ENCODE assay signal across 30 mouse cellular contexts in genomic region chr17:57019693-57020092, GRCm38 (mm10). TPM values are rescaled to one million over a fixed set of nuclear protein-coding genes. Genes with fewer than 3 reads are reported as not detected.
DNase-seq lines count a peak whose midpoint lies in the region; ATAC-seq and TF ChIP-seq lines count a peak whose summit lies in the region.
"Had no signal": no experiment of that assay in that cellular context is flagged by ENCODE, and none has a peak within 500 bp of the region (broad histone marks: within the 10 kb centered on the region; RNA-seq: fewer than 3 reads in every experiment).

No protein-coding gene starts in this region.

- no peak overlapping the region for H3K9ac ChIP-seq in CH12.LX (ENCODE audit: insufficient read depth, low read depth)
- 0 out of 2 replicates have a peak overlapping the region, but pooled peaks have one; percentile 4 for H3K9ac ChIP-seq in liver, embryonic 16.5 days (ENCODE audit: low read depth, low read length)
- H3K9ac ChIP-seq: forebrain, embryonic 13.5 days; heart, embryonic 15.5 days; hindbrain, embryonic 14.5 days; kidney, embryonic 15.5 days; midbrain, embryonic 12.5 days; neural tube, embryonic 15.5 days had no signal

- DNase-seq in CH12.LX (ENCODE audit: extremely low read depth) (no peak), liver (peak; percentile 65)
- peak; percentile 74 for DNase-seq in c-Kit-positive CD71-positive TER-119-negative erythroid progenitor cells, embryonic 14.5 days (ENCODE audit: low read depth)
- DNase-seq in gastrocnemius, adult 18-20 months (ENCODE audit: low spot score) = no peak
- no peak for DNase-seq in layer of hippocampus, postnatal 36 days
- DNase-seq: adrenal gland, postnatal 25 days; cerebellum, adult 11 months; cerebellum, adult 9-11 months; gastrocnemius, adult 2 months; heart, postnatal 4 days; kidney, postnatal 4 days; lung, postnatal 10 days; right cerebral cortex, adult 18-20 months; right cerebral cortex, postnatal 4 days had no signal

- H3K27me3 ChIP-seq in CH12.LX (replicated peaks) = no peaks in the 10 kb centered on the region
- H3K27me3 ChIP-seq in liver, embryonic 16.5 days (ENCODE audit: control insufficient read depth, insufficient read depth, low read depth, low read length) = no peaks in the 10 kb centered on the region
- H3K27me3 ChIP-seq: forebrain, embryonic 13.5 days; heart, embryonic 15.5 days; kidney, embryonic 15.5 days; midbrain, embryonic 12.5 days; neural tube, embryonic 15.5 days had no signal

- peaks cover 44 to 55% of the 10 kb centered on the region in 2 experiments for H3K36me3 ChIP-seq in CH12.LX (replicated peaks in 1 of 2; ENCODE audit: control insufficient read depth in 1 of 2, insufficient read depth in 1 of 2, low read length in 1 of 2)
- peaks cover 32% of the 10 kb centered on the region for H3K36me3 ChIP-seq in liver, embryonic 16.5 days (ENCODE audit: control insufficient read depth, insufficient read depth)

- H3K9me3 ChIP-seq in CH12.LX (replicated peaks; ENCODE audit: low read length) = no peaks in the 10 kb centered on the region
- H3K9me3 ChIP-seq in liver, embryonic 16.5 days (replicated peaks; ENCODE audit: control insufficient read depth, low read length) = no peaks in the 10 kb centered on the region
- H3K9me3 ChIP-seq: embryonic facial prominence, embryonic 10.5 days; forebrain, embryonic 13.5 days; heart, embryonic 15.5 days; kidney, embryonic 15.5 days; limb, embryonic 10.5 days; midbrain, embryonic 12.5 days; neural tube, embryonic 15.5 days had no signal

- H3K4me2 ChIP-seq in CH12.LX (ENCODE audit: insufficient read depth, low read depth, poor library complexity, severe bottlenecking) = no peak overlapping the region
- H3K4me2 ChIP-seq in liver, embryonic 16.5 days (ENCODE audit: low read depth, low read length) = 0 out of 2 replicates have a peak overlapping the region, but pooled peaks have one; percentile 7
- H3K4me2 ChIP-seq: forebrain, embryonic 13.5 days; heart, embryonic 15.5 days; hindbrain, embryonic 14.5 days; kidney, embryonic 15.5 days; midbrain, embryonic 12.5 days; neural tube, embryonic 15.5 days had no signal

- no peak for TF ChIP-seq CTCF in CH12.LX (conservative IDR thresholded peaks at IDR 0.05 in 1 of 2, IDR thresholded peaks at IDR 0.05 in 1 of 2; ENCODE audit: low read depth in 2 of 2, low read length in 2 of 2)

- TF ChIP-seq EP300 in CH12.LX (IDR thresholded peaks at IDR 0.05; ENCODE audit: low read length) = no peak

- peaks cover 0 to 10% of the 10 kb centered on the region in 2 experiments; a peak in 2 of 4 replicates for H3K4me1 ChIP-seq in CH12.LX (ENCODE audit: control insufficient read depth in 1 of 2, insufficient read depth in 2 of 2)
- peaks cover 34% of the 10 kb centered on the region for H3K4me1 ChIP-seq in liver, embryonic 16.5 days (ENCODE audit: control insufficient read depth, low read depth, low read length)
- H3K4me1 ChIP-seq: embryonic facial prominence, embryonic 10.5 days; forebrain, embryonic 13.5 days; heart, embryonic 15.5 days; kidney, embryonic 15.5 days; limb, embryonic 10.5 days; midbrain, embryonic 12.5 days; neural tube, embryonic 15.5 days had no signal

- no peak overlapping the region for H3K4me3 ChIP-seq in CH12.LX (replicated peaks in 1 of 3; ENCODE audit: low read depth in 2 of 3, low read length in 2 of 3, poor library complexity in 1 of 3)
- H3K4me3 ChIP-seq in liver, embryonic 16.5 days (ENCODE audit: low read depth, low read length) = no peak overlapping the region
- H3K4me3 ChIP-seq: embryonic facial prominence, embryonic 10.5 days; forebrain, embryonic 13.5 days; gastrocnemius, adult 2 months; heart, embryonic 15.5 days; kidney, embryonic 15.5 days; limb, embryonic 10.5 days; midbrain, embryonic 12.5 days; neural tube, embryonic 15.5 days had no signal

- TF ChIP-seq POLR2A in CH12.LX (IDR thresholded peaks at IDR 0.05; ENCODE audit: low read depth, low read length) = peak; percentile 6; the same call in 1 of the 2 replicates

- H3K79me2 ChIP-seq in CH12.LX (replicated peaks; ENCODE audit: control insufficient read depth, extremely low read depth, insufficient read depth, poor library complexity, severe bottlenecking) = no peaks in the 10 kb centered on the region

- WGBS in liver, embryonic 16.5 days (ENCODE audit: insufficient replicate concordance) = 28% methylated on average over 2 of the region's 2 CpGs

- dilution Hi-C loops in CH12.LX (cut with MboI; ENCODE audit: extremely low pct_ligation_motif_present, extremely low pct_unique_long_range_greater_than_20kb, low sequenced_read_pairs) = no loop called here

- ATAC-seq in liver, embryonic 16.5 days (ENCODE audit: low read depth) = peak; percentile 82
- no peak for ATAC-seq in inflammation-experienced regulatory T-cells, adult 6 months
- ATAC-seq: forebrain, embryonic 13.5 days; intestine, embryonic 16.5 days had no signal

- H3K27ac ChIP-seq in CH12.LX (ENCODE audit: insufficient read depth, low read depth) = no peak overlapping the region
- peak overlapping the region; percentile 51 for H3K27ac ChIP-seq in liver, embryonic 16.5 days (ENCODE audit: low read length)
- H3K27ac ChIP-seq: embryonic facial prominence, embryonic 10.5 days; forebrain, embryonic 13.5 days; gastrocnemius, adult 2 months; heart, embryonic 15.5 days; hindbrain, embryonic 14.5 days; kidney, embryonic 15.5 days; limb, embryonic 10.5 days; midbrain, embryonic 12.5 days; neural tube, embryonic 15.5 days had no signal

- TF ChIP-seq RAD21 in CH12.LX (IDR thresholded peaks at IDR 0.05; ENCODE audit: low read depth, low read length) = no peak

- in situ Hi-C loops in CH12.LX (cut with MboI; ENCODE audit: low pct_ligation_motif_present, low pct_unique_long_range_greater_than_20kb, low sequenced_read_pairs) = no loop called here

TF ChIP-seq in CH12.LX, 34 proteins besides CTCF, POLR2A, EP300 and RAD21:
- no peak for TF ChIP-seq BHLHE40 (IDR thresholded peaks at IDR 0.05; ENCODE audit: low read depth, low read length)
- no peak for TF ChIP-seq ELF1 (IDR thresholded peaks at IDR 0.05; ENCODE audit: low read depth, low read length)
- peak; percentile 68; the same call in 1 of the 2 replicates for TF ChIP-seq POLR2AphosphoS2 (IDR thresholded peaks at IDR 0.05; ENCODE audit: low read depth, low read length)
- no peak for TF ChIP-seq ETS1 (conservative IDR thresholded peaks at IDR 0.05; ENCODE audit: low read depth, low read length)
- TF ChIP-seq ZC3H11A (IDR thresholded peaks at IDR 0.05; ENCODE audit: low read depth, low read length) = no peak
- no peak for TF ChIP-seq SMC3 (IDR thresholded peaks at IDR 0.05; ENCODE audit: low read depth, low read length)
- TF ChIP-seq KAT2A (IDR thresholded peaks at IDR 0.05; ENCODE audit: insufficient replicate concordance, low read length) = no peak
- no peak for TF ChIP-seq NELFE (IDR thresholded peaks at IDR 0.05; ENCODE audit: low read depth, low read length)
- no peak for TF ChIP-seq JUND (conservative IDR thresholded peaks at IDR 0.05; ENCODE audit: low read depth, low read length)

RNA-seq across cellular contexts. Expression of gene Gm17949, which starts 8.4 kb away (rescaled TPM):
- 0.13 TPM in 1 of 2 replicates, not detected in the other for total RNA-seq in CH12.LX (2012; rRNA removed)
- total RNA-seq in CH12.LX (2014; rRNA removed) = not detected in 2 replicates
- not detected in 2 replicates for polyA plus RNA-seq in CH12.LX (2012; ENCODE audit: insufficient read length, low read depth)
- 0.13 and 0.21 TPM in 2 replicates for polyA plus RNA-seq in liver, embryonic 16.5 days (2015; fragmentation: Nextera tagmentation; extraction: Ambion mirVana)
- not detected for total RNA-seq in gastrocnemius, adult 18-20 months (2021)
- 1 to 10 TPM in 1 of 3 experiments, under 1 TPM in 2; 0.51 to 1.7 (median 0.67) TPM for polyA plus RNA-seq in inflammation-experienced regulatory T-cells, adult 6 months (2017; shearing (Covaris generic))
- under 1 TPM in 1 of 2 experiments, not detected in 1; 0.30 TPM for total RNA-seq in layer of hippocampus, postnatal 36 days (2021)
- total RNA-seq: gastrocnemius, adult 2 months; gastrocnemius, postnatal 4 days; heart, postnatal 4 days; liver, adult 2 months had no signal
- polyA plus RNA-seq: cortical plate, adult 2 months; liver, adult 2 months had no signal

RNA-seq across cellular contexts. Expression of gene Gtf2f1, which starts 8.6 kb away (rescaled TPM):
- total RNA-seq in CH12.LX (2012; rRNA removed) (80.4 and 97.6 TPM in 2 replicates), CH12.LX (2014; rRNA removed) (50.5 and 54.2 TPM in 2 replicates)
- polyA plus RNA-seq in CH12.LX (2012; ENCODE audit: insufficient read length, low read depth) = 109 and 148 TPM in 2 replicates
- polyA plus RNA-seq in liver, embryonic 16.5 days (2015; fragmentation: Nextera tagmentation; extraction: Ambion mirVana) = 45.4 and 47.0 TPM in 2 replicates
- total RNA-seq in gastrocnemius, adult 18-20 months (2021) = 10 to 100 TPM; 17.1 to 19.0 TPM
- polyA plus RNA-seq in inflammation-experienced regulatory T-cells, adult 6 months (2017; shearing (Covaris generic)) = 10 to 100 TPM; 66.8 to 86.1 (median 78.3) TPM
- 10 to 100 TPM; 54.5 to 59.1 TPM for total RNA-seq in layer of hippocampus, postnatal 36 days (2021)

RNA-seq across cellular contexts. Expression of gene Khsrp, which starts 11.6 kb away (rescaled TPM):
- total RNA-seq in CH12.LX (2012; rRNA removed) (98.7 and 102 TPM in 2 replicates), CH12.LX (2014; rRNA removed) (23.5 and 25.1 TPM in 2 replicates)
- polyA plus RNA-seq in CH12.LX (2012; ENCODE audit: insufficient read length, low read depth) = 97.5 and 106 TPM in 2 replicates
- polyA plus RNA-seq in liver, embryonic 16.5 days (2015; fragmentation: Nextera tagmentation; extraction: Ambion mirVana) = 9.6 and 11.1 TPM in 2 replicates
- total RNA-seq in gastrocnemius, adult 18-20 months (2021) = 10 to 100 TPM; 25.9 to 27.4 TPM
- polyA plus RNA-seq in inflammation-experienced regulatory T-cells, adult 6 months (2017; shearing (Covaris generic)) = 10 to 100 TPM; 17.4 to 36.4 (median 31.4) TPM
- 100 to 1,000 TPM; 111 to 121 TPM for total RNA-seq in layer of hippocampus, postnatal 36 days (2021)

RNA-seq across cellular contexts. Expression of gene Pspn, which starts 19.9 kb away (rescaled TPM):
- total RNA-seq in CH12.LX (2012; rRNA removed) = 0.34 TPM in 1 of 2 replicates, not detected in the other
- not detected in 2 replicates for total RNA-seq in CH12.LX (2014; rRNA removed)
- polyA plus RNA-seq in CH12.LX (2012; ENCODE audit: insufficient read length, low read depth) = 0.69 TPM in 1 of 2 replicates, not detected in the other
- not detected in 2 replicates for polyA plus RNA-seq in liver, embryonic 16.5 days (2015; fragmentation: Nextera tagmentation; extraction: Ambion mirVana)
- not detected for total RNA-seq in gastrocnemius, adult 18-20 months (2021)
- 1 to 10 TPM in 1 of 3 experiments, under 1 TPM in 1, not detected in 1; 0.82 to 1.5 TPM for polyA plus RNA-seq in inflammation-experienced regulatory T-cells, adult 6 months (2017; shearing (Covaris generic))
- not detected for total RNA-seq in layer of hippocampus, postnatal 36 days (2021)
- total RNA-seq: gastrocnemius, adult 2 months; gastrocnemius, postnatal 4 days; heart, postnatal 4 days; left cerebral cortex, adult 8-10 months; liver, adult 2 months had no signal
- polyA plus RNA-seq: cortical plate, adult 2 months; forebrain, embryonic 13.5 days; heart, embryonic 15.5 days; intestine, embryonic 16.5 days; limb, embryonic 10.5 days; liver, adult 2 months had no signal

RNA-seq across cellular contexts. Expression of gene Slc25a41, which starts 21.8 kb away (rescaled TPM):
- total RNA-seq in CH12.LX (2012; rRNA removed) (not detected in 2 replicates), CH12.LX (2014; rRNA removed) (not detected in 2 replicates)
- not detected in 2 replicates for polyA plus RNA-seq in CH12.LX (2012; ENCODE audit: insufficient read length, low read depth)
- polyA plus RNA-seq in liver, embryonic 16.5 days (2015; fragmentation: Nextera tagmentation; extraction: Ambion mirVana) = not detected in 2 replicates
- total RNA-seq in gastrocnemius, adult 18-20 months (2021) = not detected
- not detected for polyA plus RNA-seq in inflammation-experienced regulatory T-cells, adult 6 months (2017; shearing (Covaris generic))
- not detected for total RNA-seq in layer of hippocampus, postnatal 36 days (2021)
- total RNA-seq: adrenal gland, postnatal 25 days; gastrocnemius, adult 2 months; gastrocnemius, postnatal 4 days; heart, postnatal 4 days; liver, adult 2 months had no signal
- polyA plus RNA-seq: forebrain, embryonic 13.5 days; heart, embryonic 15.5 days; hindbrain, embryonic 14.5 days; intestine, embryonic 16.5 days; limb, embryonic 10.5 days; liver, adult 2 months; neural tube, embryonic 15.5 days; thymus, postnatal 0 days had no signal

Comparison
In these comparisons a context has a peak if more than half of its experiments do, and no peak if none do; other contexts are left out.
1. DNase-seq: peak in c-Kit-positive CD71-positive TER-119-negative erythroid progenitor cells, embryonic 14.5 days (single experiment) and liver (single experiment); none in CH12.LX (single experiment), gastrocnemius, adult 18-20 months (single experiment) and layer of hippocampus, postnatal 36 days (0 of 2).